8 mouse cellular contexts compared by ENCODE assay signal in genomic region chr2:45109951-45110756, GRCm38 (mm10). TPM values are rescaled to one million over a fixed set of nuclear protein-coding genes. Genes with fewer than 3 reads are reported as not detected.
DNase-seq lines count a peak whose midpoint lies in the region; ATAC-seq and TF ChIP-seq lines count a peak whose summit lies in the region.

No protein-coding gene starts in this region.

- no peak for TF ChIP-seq POLR2A in olfactory bulb, adult 2 months (IDR thresholded peaks at IDR 0.05; ENCODE audit: insufficient read depth, low read depth, low read length)

- H3K9ac ChIP-seq in heart, embryonic 11.5 days (ENCODE audit: low read depth, low read length) = peak overlapping the region; percentile 100
- peak overlapping the region; percentile 89 for H3K9ac ChIP-seq in lung, postnatal 0 days (replicated peaks; ENCODE audit: low read depth)

- H3K4me2 ChIP-seq in heart, embryonic 11.5 days = peak overlapping the region; percentile 83
- H3K4me2 ChIP-seq in lung, postnatal 0 days (replicated peaks; ENCODE audit: low read depth, low read length) = peak overlapping the region; percentile 66

- H3K4me3 ChIP-seq in heart, embryonic 11.5 days (ENCODE audit: low read depth, low read length) = peak overlapping the region; percentile 86
- peak overlapping the region; percentile 73 for H3K4me3 ChIP-seq in lung, postnatal 0 days (ENCODE audit: low read depth, low read length)
- H3K4me3 ChIP-seq in olfactory bulb, adult 2 months (ENCODE audit: insufficient read depth, low read depth, low read length) = peak overlapping the region; percentile 97

- no peak for TF ChIP-seq CTCF in lung, postnatal 0 days (IDR thresholded peaks at IDR 0.05)
- TF ChIP-seq CTCF in olfactory bulb, adult 2 months (IDR thresholded peaks at IDR 0.05; ENCODE audit: insufficient read depth, low read depth, low read length) = no peak

- no peak for TF ChIP-seq EP300 in lung, postnatal 0 days (IDR thresholded peaks at IDR 0.05)

- no peaks in the 10 kb centered on the region for H3K27me3 ChIP-seq in heart, embryonic 11.5 days (ENCODE audit: control insufficient read depth, insufficient read depth, low read length)
- no peaks in the 10 kb centered on the region for H3K27me3 ChIP-seq in lung, postnatal 0 days (replicated peaks; ENCODE audit: insufficient read depth, low read length)

- DNase-seq in right cerebral cortex, postnatal 14 days = peak; percentile 46
- DNase-seq in right cerebral cortex, adult 18-20 months = no peak
- peak; percentile 73 for DNase-seq in embryo, embryonic 10.5 days (ENCODE audit: low spot score)
- peak; percentile 59 for DNase-seq in kidney, adult 9 months
- DNase-seq in lung, postnatal 0 days (ENCODE audit: low spot score) = peak; percentile 91
- peak; percentile 43 for DNase-seq in urinary bladder, postnatal 25 days (ENCODE audit: low spot score)

- no peaks in the 10 kb centered on the region for H3K36me3 ChIP-seq in heart, embryonic 11.5 days (ENCODE audit: control insufficient read depth, insufficient read depth, low read length)
- H3K36me3 ChIP-seq in lung, postnatal 0 days (ENCODE audit: insufficient read depth, low read length) = no peaks in the 10 kb centered on the region

- H3K4me1 ChIP-seq in heart, embryonic 11.5 days (ENCODE audit: control insufficient read depth, insufficient read depth, low read length) = peaks cover 28% of the 10 kb centered on the region
- no peaks in the 10 kb centered on the region for H3K4me1 ChIP-seq in lung, postnatal 0 days (ENCODE audit: insufficient read depth, low read depth, low read length)
- peaks cover 8% of the 10 kb centered on the region; the same call in 1 of the 2 replicates for H3K4me1 ChIP-seq in olfactory bulb, adult 2 months (ENCODE audit: control insufficient read depth, insufficient read depth, low read length)

- H3K27ac ChIP-seq in heart, embryonic 11.5 days (ENCODE audit: low read depth, low read length) = peak overlapping the region; percentile 97
- peak overlapping the region; percentile 95 for H3K27ac ChIP-seq in lung, postnatal 0 days (ENCODE audit: low read length)
- peak overlapping the region; percentile 100 for H3K27ac ChIP-seq in olfactory bulb, adult 2 months (ENCODE audit: insufficient read depth, low read depth, low read length)

- ATAC-seq in heart, embryonic 11.5 days (replicated peaks; ENCODE audit: insufficient number of reproducible peaks, low FRiP score, low TSS enrichment) = peak; percentile 39
- peak; percentile 59 for ATAC-seq in lung, postnatal 0 days

- no peaks in the 10 kb centered on the region for H3K9me3 ChIP-seq in heart, embryonic 11.5 days (replicated peaks; ENCODE audit: control insufficient read depth, low read length)
- H3K9me3 ChIP-seq in lung, postnatal 0 days (ENCODE audit: low read length) = no peaks in the 10 kb centered on the region

- WGBS in heart, embryonic 11.5 days (ENCODE audit: insufficient replicate concordance) = under 1% methylated on average over 49 of the region's 54 CpGs
- under 1% methylated on average over 53 of the region's 54 CpGs for WGBS in lung, postnatal 0 days
- under 1% methylated on average over 54 of the region's 54 CpGs for WGBS in olfactory bulb, adult 2 months

RNA-seq across cellular contexts. Expression of gene Zeb2, which starts 7.0 kb away (rescaled TPM):
- polyA plus RNA-seq in heart, embryonic 11.5 days (2014; fragmentation: Nextera tagmentation; extraction: Ambion mirVana) = 27.2 and 27.5 TPM in 2 replicates
- 36.4 and 44.9 TPM in 2 replicates for polyA plus RNA-seq in lung, postnatal 0 days (2015; fragmentation: Nextera tagmentation; extraction: Ambion mirVana)
- polyA plus RNA-seq in olfactory bulb, adult 2 months (2012; ENCODE audit: insufficient read depth, insufficient read length, low replicate concordance, missing spikeins) = 125 and 1,127 TPM in 2 replicates
